13 mouse cellular contexts compared by ENCODE assay signal in the genomic region with DNA sequence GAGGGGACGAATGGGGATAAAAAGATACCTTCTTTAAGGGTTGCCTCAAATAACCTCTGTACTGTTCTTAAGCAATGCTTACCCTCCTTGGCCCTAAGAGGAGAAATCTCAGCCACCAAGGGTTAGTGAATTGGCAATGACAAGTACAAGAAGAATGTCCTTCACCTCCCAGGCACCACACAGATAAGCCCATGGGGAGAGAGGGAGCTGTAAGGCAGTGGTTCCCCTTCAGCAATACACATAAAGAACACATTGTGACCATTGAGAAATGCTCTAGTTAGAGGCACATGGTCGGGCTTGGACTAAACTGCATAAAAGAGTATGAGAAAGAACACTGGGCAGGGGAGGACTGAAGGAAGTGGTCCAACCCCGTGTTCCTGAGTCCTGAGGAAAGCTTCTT.
DNase-seq lines count a peak whose midpoint lies in the region; ATAC-seq lines count a peak whose summit lies in the region.
"Had no signal": no experiment of that assay in that cellular context is flagged by ENCODE, and none has a peak within 500 bp of the region (broad histone marks: within the 10 kb centered on the region; RNA-seq: fewer than 3 reads in every experiment).

No protein-coding gene starts in this region.

- ATAC-seq in cerebellum, adult (ENCODE audit: insufficient number of reproducible peaks, low FRiP score, low TSS enrichment), result no peak
- ATAC-seq: forebrain, embryonic 14.5 days; forebrain, embryonic 16.5 days had no signal

- peak; percentile 36 for DNase-seq in adrenal gland, postnatal 14 days
- DNase-seq in adrenal gland, postnatal 4 days (ENCODE audit: low spot score in 2 of 2), result no peak
- DNase-seq in fat pad, adult 2 months (ENCODE audit: extremely low read depth, low read depth, low spot score), result peak; percentile 56
- peak; percentile 40 for DNase-seq in gonadal fat pad, adult 2 months (ENCODE audit: low read depth)
- DNase-seq: adrenal gland, postnatal 10 days; cerebellum, adult 11-12 months; cerebellum, adult 2 months; cerebellum, adult 9-10 months; cerebellum, postnatal 10 days; cerebellum, postnatal 25 days had no signal

Comparison
In these comparisons a context has a peak if more than half of its experiments do, and no peak if none do; other contexts are left out.
1. DNase-seq: peak in adrenal gland, postnatal 14 days (single experiment), fat pad, adult 2 months (single experiment) and gonadal fat pad, adult 2 months (single experiment); none in adrenal gland, postnatal 4 days (0 of 2).